Mouse (Mus musculus) frontal cortex, adult 2 months (tissue): ENCODE results near the gene Eif2b3. TPM values are rescaled to one million over a fixed set of nuclear protein-coding genes. Genes with fewer than 3 reads are reported as not detected.

ENCODE experiments used
- DNase-seq, 2 experiments: peaks; one replicate each; pipeline ENCODE4 v3.0.0; 2022; ENCODE audit warnings: low spot score in 1 of 2; ENCODE audit errors: extremely low spot score in 1 of 2
- polyA plus RNA-seq: library from polyadenylated mRNA; depleted of rRNA; stranded (reverse); fragments of >200 nt; gene quantifications from 2 replicates; pipeline ENCODE4 v1.2.3, GENCODE M21; 2012

Eif2b3 gene
- polyA plus RNA-seq, 1 experiment: 18.9 TPM

DNA sequence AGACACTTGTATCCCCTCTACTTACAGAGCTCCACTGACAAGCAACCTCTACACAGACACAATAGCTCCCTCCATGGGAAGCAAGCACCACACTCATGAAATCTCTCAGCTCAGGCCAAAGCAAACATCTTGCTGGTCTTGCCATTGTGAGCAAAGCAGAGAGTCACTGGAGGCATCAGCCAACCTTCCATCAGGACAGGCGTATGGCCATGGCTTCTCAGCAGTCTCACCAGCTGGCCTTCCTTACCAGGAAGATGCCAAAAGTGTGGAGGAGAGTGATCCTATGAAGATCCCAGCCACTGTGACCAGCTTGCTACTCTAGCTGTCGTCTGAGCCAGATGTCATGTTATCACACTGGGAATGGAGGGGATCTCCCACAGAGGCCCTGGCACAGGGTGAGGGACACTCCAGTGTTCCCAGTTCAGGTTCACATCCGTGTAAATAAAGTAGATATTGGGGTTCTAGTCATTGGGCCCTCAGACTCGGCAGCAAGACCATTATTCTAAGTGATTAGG is 4.2 kb upstream of the Eif2b3 start:
- no peak for DNase-seq

DNA sequence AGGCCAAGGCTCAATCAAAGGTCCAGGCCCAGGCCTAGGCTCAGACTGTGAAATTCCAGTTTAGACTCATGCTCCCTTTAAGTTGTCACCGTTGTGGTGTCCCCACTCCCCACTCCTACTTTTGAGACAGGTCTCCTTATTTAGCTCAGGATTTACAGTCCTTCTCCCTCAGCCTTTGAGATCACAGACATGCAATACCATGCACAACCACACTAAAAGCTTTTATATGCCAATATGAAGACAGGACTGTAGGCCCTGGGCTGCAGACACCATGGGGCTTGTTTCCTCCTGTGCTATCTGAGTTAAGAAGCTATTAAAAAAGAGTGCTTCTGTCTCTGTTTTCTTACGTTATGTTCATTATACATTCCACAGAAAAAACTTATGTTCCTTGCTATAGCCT is 1.5 kb upstream of the Eif2b3 start:
- DNase-seq: no peak

- DNase-seq: no peak
Observed at GRCm38 (mm10) chr4:117018327-117018726, 875 bp upstream of the Eif2b3 start.

- DNase-seq: no peak
Observed at GRCm38 (mm10) chr4:117023469-117023868, 4.3 kb downstream of the Eif2b3 start.

DNA sequence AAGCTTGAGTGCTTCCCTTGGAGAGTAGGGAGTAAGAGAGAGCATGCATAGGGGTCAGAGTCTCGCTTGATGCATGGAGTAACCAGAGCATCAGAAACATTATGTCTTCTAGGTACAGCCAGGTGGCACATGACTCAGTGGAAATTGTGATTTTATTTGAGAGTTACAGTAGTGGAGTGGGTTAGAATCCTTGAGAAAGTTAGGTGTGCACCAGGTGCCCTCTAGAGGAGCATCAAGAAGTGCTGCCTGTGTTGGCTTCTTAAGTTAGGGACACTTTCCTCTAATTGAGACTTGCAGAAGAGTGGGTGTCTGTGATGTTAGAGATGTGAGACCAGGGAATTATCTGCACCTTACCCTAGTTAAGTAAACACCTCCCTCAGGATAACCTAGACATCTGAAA is 11.9 kb downstream of the Eif2b3 start:
- DNase-seq: peak in 1 of 2 experiments; percentile 40

- peak in 1 of 2 experiments; percentile 65 for DNase-seq
Observed at GRCm38 (mm10) chr4:117039925-117040687, 20.9 kb downstream of the Eif2b3 start.

DNA sequence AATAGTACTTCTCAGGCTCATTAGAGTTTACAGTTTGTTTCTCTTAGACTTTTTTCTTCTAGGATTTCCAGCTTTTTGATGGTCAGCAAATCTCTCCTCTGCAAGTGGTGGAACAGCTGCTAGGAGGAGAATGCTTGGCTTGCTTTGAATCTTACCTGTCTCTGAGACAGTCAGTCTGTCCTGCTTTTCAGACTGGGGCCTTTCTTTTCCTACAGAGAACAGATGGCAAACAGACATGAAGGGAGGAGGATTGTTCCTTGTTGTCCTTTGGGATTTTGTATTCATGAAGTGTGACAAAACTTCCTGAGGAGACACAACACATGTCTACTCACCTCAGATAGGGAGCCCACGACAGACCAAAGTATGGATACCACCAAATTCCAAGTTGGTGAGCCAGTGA is 21.6 kb downstream of the Eif2b3 start:
- no peak for DNase-seq

DNA sequence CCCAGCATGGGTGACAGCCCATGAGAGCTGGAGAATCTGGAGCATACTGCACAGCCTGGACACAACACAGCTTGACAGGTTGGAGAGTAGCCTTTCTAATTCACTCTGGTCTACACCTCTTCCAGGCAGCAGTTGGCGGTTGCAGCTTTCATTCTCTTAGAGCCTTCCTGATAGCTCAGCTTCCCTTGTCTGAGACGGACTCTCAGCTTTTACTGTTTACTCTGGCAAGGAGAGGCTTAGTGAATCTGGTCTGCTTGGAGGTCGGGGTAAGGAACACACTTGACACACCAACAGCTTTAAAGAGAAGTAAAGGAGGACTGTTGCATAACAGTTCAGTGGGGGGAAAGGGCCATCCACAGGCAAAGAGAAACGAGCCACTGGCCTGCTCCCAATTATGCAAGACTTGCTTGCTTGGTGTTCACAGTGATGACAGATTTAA is 22.1 kb downstream of the Eif2b3 start:
- peak in 1 of 2 experiments; percentile 10 for DNase-seq

DNA sequence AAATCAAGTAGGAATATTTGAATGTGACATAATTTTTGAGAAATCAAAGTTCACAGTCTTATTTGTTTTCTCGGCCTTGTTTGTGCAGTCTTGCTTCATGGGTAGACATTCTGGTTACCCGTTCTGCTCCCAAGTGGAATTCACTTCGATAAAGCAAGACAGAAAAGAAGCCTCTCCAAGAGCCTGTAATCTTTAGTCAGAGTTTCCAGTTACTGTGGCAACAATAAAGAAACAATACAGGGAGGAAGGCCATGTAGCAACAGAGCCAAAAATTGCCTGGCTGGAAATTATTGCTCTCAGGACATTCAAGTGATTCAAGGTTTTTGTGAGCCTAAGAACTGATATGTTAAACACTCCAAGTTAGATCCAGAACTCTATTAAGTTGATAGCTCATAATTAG is 29.6 kb downstream of the Eif2b3 start:
- no peak for DNase-seq

- no peak for DNase-seq
Observed at GRCm38 (mm10) chr4:117049485-117049884, 30.3 kb downstream of the Eif2b3 start.

DNA sequence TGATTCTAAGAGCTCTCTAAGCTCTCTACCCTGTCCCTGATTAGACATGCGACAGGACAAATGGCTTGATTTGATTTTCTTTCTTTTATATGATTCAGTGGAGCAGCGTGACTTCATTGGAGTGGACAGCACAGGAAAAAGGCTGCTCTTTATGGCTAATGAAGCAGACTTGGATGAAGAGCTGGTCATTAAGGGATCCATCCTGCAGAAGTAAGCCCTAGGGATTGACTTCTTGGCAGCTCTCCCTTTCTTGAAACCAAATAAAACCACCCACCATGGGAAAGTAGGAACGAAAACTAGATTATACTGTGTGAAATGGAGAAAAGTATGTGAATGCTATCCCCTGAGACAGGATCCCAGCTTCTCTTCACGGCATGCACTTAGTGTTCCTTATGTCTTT is 33.4 kb downstream of the Eif2b3 start:
- DNase-seq: no peak

GRCm38 (mm10) chr4:117053956-117054355 is 34.8 kb downstream of the Eif2b3 start:
- DNase-seq: no peak

DNA sequence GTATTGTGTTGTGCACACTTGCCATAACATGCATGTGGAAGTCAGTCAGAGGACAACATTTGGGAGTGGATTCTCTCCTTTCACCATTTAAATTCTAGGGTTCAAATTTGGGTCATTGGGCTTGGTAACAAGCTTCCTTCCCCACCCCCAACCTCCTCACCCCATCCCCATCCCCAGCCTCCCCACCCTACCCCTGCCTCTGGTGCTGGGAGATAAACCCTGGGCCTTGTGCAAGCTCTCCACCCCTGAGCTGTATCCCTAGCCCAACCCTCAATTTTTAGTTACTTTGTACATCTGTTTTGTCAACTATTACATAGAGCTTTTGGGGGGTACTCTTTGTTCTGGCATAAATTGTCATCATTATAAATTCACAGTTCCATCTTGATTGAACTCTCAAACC is 36.9 kb downstream of the Eif2b3 start:
- DNase-seq: no peak

GRCm38 (mm10) chr4:117056514-117056913 is 37.3 kb downstream of the Eif2b3 start:
- no peak for DNase-seq

DNA sequence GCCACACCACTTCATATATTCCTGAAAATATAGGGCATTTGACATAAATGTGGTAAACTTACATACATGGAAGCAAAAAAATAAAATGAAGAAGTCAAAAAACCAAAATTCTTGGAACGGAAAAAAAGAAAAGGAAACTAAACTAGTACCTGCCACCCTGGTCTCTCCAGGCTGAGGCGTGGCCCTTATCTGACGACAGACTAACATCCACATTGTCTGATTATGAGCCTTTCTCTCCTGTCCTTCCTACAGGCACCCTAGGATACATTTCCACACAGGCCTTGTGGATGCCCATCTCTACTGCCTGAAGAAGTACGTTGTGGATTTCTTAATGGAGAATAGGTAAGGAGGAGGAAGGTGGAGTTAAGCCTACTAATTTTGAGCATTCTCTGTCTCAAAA is 39.3 kb downstream of the Eif2b3 start:
- DNase-seq: no peak

DNA sequence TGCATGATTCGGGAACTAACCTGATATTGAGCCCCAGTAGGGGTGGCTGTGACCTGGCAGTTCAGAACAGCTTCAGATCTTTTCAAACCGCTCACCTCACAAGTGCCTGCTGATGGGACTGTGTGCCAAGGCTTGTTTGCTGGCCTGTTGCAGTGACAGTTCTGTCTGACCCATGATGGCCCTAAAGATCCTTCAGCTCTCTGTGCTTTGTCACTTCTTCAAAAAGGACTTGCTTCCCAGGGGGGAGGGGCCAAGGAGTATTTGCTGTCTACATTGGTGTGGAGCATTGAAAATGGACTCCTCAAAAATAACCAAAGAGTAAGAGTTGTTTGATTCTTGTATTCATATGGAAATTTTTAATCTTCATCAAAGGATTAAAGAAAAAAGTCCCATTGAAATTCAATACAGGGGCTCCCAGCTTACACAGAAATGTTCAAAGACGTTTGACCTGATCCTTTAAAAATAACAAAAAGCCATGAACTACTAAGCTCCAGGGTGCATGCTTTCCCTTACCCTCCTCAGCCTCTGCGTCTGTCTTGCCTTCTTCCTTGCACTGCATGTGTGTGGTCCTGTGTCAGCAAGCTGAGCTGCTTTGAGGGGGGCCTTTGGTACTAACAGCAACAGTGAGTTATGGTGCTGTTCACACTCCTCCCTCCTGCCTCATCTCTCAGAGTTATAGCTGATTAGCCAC is 43.6 kb downstream of the Eif2b3 start:
- no peak for DNase-seq

DNA sequence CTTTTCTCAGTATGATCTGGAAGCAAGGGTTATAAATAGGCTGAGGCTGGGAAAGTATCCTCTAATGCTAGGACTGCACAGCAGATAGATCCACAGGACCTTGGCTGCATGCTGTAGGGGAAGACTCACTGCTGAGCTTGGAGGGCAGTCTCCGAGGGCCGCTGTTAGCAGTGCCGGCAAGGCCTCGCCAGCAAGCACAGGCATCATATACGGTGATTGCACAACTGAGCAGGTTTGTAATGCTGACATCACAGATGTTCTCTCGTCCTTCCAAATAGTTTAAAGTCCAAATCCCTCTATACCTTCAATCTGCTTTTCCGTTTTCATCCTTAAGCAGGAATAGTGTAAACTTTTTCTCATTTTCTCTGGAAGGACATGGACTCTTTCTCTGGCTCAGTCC is 48.8 kb downstream of the Eif2b3 start:
- no peak for DNase-seq

DNA sequence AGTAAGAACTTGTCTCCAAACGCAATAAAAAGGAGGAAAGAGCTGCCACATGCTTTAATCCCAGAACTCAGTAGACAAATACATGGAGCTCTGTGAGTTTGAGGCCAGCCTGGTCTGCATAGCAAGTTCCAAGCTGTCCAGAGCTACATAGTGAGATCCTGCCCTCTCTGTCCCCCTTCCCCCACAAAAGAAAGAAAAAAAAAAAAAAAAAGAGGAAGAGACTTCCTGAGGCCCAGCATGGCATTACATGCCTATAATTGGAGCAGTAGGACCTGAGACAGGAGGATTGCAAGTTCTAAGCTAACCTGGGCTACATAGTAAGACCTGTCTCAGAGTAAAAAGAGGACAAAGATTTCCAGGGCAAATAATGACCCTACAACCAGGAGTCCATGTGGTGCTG is 50.4 kb downstream of the Eif2b3 start:
- DNase-seq: no peak

DNA sequence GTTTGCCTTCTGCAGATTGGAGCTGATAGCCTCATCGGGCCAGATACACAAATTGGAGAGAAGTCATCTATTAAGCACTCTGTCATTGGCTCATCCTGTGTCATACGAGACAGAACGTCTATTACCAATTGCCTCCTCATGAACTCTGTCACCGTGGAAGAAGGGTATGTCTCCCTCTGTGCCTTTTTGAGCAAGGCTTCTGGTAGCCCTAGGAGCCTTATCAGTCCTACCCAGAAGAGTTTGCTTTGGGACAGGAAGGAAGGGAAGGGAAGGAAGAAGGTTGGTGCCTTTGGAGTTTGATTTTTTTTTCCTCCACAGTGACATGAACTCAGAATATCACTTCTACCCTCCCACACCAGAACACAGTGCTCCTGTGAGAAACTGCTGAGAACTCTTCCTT is 51.4 kb downstream of the Eif2b3 start:
- DNase-seq: no peak

DNA sequence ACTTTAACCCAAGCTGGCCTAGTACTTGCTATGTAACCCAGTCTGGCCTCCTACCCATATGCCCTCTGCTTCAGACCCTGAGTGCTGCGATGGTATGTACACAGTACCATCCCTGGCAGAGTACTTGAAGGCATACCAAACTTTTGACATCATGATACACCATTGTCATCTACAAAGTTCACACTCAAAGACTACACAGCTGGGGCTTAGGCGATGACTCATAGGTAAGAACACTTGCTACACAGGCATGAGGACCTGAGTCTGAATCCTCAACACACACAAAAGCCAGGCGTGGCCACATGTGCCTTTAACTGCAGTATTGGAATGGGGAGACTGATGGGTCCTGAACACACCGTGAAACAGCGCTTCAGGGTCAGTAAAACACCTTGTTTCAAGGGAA is 52.0 kb downstream of the Eif2b3 start:
- DNase-seq: no peak

GRCm38 (mm10) chr4:117087948-117088640 is 68.9 kb downstream of the Eif2b3 start:
- no peak for DNase-seq
